In genomic region chr3:96764528-96764927, GRCm38 (mm10) we compare ENCODE assay signal across 15 mouse cellular contexts. TPM values are rescaled to one million over a fixed set of nuclear protein-coding genes. Genes with fewer than 3 reads are reported as not detected.
A peak's percentile ranks its signal among the peaks of the same experiment; 100 is the strongest.
DNase-seq lines count a peak whose midpoint lies in the region; ATAC-seq and TF ChIP-seq lines count a peak whose summit lies in the region.
"Had no signal": no experiment of that assay in that cellular context is flagged by ENCODE, and none has a peak within 500 bp of the region (broad histone marks: within the 10 kb centered on the region; RNA-seq: fewer than 3 reads in every experiment).

No protein-coding gene starts in this region.

- WGBS in lung, adult 2 months: 19% methylated on average over 1 of the region's 1 CpGs

- peak; percentile 12 for DNase-seq in adrenal gland, postnatal 10 days
- no peak for DNase-seq in adrenal gland, adult 18-20 months (ENCODE audit: low spot score in 2 of 2)
- peak; percentile 31 for DNase-seq in lung, postnatal 36 days
- DNase-seq in lung, adult 2 months: no peak
- peak; percentile 19 for DNase-seq in splenic B cell, adult 2 months (ENCODE audit: low read depth, low spot score)
- no peak for DNase-seq in urinary bladder, postnatal 36 days (ENCODE audit: low spot score in 2 of 2)
- DNase-seq: gastrocnemius, postnatal 36 days; right cerebral cortex, postnatal 4 days had no signal

- no peak overlapping the region for H3K4me3 ChIP-seq in lung, adult 2 months (replicated peaks; ENCODE audit: extremely low read depth, low read depth, low read length)
- H3K4me3 ChIP-seq: embryonic facial prominence, embryonic 12.5 days; forebrain, embryonic 15.5 days; hindbrain, embryonic 10.5 days; limb, embryonic 15.5 days; midbrain, embryonic 15.5 days had no signal

- TF ChIP-seq CTCF in lung, adult 2 months (IDR thresholded peaks at IDR 0.05; ENCODE audit: insufficient read depth, low read length): no peak

- no peaks in the 10 kb centered on the region for H3K27me3 ChIP-seq in splenic B cell, adult 2 months (ENCODE audit: control insufficient read depth, insufficient read depth, low read length, poor library complexity, severe bottlenecking)
- H3K27me3 ChIP-seq: embryonic facial prominence, embryonic 12.5 days; forebrain, embryonic 15.5 days; limb, embryonic 15.5 days; midbrain, embryonic 15.5 days had no signal

- no peak for TF ChIP-seq POLR2A in lung, adult 2 months (IDR thresholded peaks at IDR 0.05; ENCODE audit: borderline replicate concordance, extremely low read depth, low read depth, low read length)

- H3K4me1 ChIP-seq in lung, adult 2 months (ENCODE audit: control insufficient read depth, insufficient read depth, low read length): peaks cover 8% of the 10 kb centered on the region
- H3K4me1 ChIP-seq: embryonic facial prominence, embryonic 12.5 days; forebrain, embryonic 15.5 days; hindbrain, embryonic 10.5 days; limb, embryonic 15.5 days had no signal

- peaks cover 6% of the 10 kb centered on the region for H3K36me3 ChIP-seq in splenic B cell, adult 2 months (ENCODE audit: control insufficient read depth, insufficient read depth, low read length, poor library complexity, severe bottlenecking)
- H3K36me3 ChIP-seq: embryonic facial prominence, embryonic 12.5 days; forebrain, embryonic 15.5 days; midbrain, embryonic 15.5 days had no signal

- peak; percentile 45; the same call in 1 of the 2 replicates for ATAC-seq in granulocyte monocyte progenitor cell, adult 5-6 weeks (replicated peaks; ENCODE audit: poor library complexity, severe bottlenecking)
- ATAC-seq in erythroid progenitor cell, adult 5-6 weeks (replicated peaks; ENCODE audit: low FRiP score, poor library complexity, severe bottlenecking): no peak
- ATAC-seq: forebrain, embryonic 15.5 days; midbrain, embryonic 15.5 days had no signal

RNA-seq across cellular contexts. Expression of gene Rnf115, which starts 37.1 kb away (rescaled TPM):
- 10 to 100 TPM; 34.1 to 35.7 TPM for total RNA-seq in adrenal gland, postnatal 10 days (2021)
- 10 to 100 TPM; 37.5 to 39.0 TPM for total RNA-seq in adrenal gland, adult 18-20 months (2021)
- 16.3 and 16.4 TPM in 2 replicates for polyA plus RNA-seq in lung, adult 2 months (2012; rRNA removed)
- total RNA-seq in granulocyte monocyte progenitor cell, adult 5-6 weeks (2014; fragmentation: Nextera tagmentation): 41.1 and 65.6 TPM in 2 replicates
- total RNA-seq in granulocyte monocyte progenitor cell, adult 5-6 weeks (2017): 55.3 and 71.5 TPM in 2 replicates
- total RNA-seq in erythroid progenitor cell, adult 5-6 weeks (2015; ENCODE audit: low replicate concordance): 28.5 and 45.3 TPM in 2 replicates
- 32.7 and 35.9 TPM in 2 replicates for total RNA-seq in erythroid progenitor cell, adult 5-6 weeks (2017; ENCODE audit: low replicate concordance)

RNA-seq across cellular contexts. Expression of gene Polr3c, which starts 37.1 kb away (rescaled TPM):
- total RNA-seq in adrenal gland, postnatal 10 days (2021): 10 to 100 TPM; 28.0 to 32.7 TPM
- total RNA-seq in adrenal gland, adult 18-20 months (2021): 10 to 100 TPM; 25.2 to 25.5 TPM
- 16.7 and 29.8 TPM in 2 replicates for polyA plus RNA-seq in lung, adult 2 months (2012; rRNA removed)
- 30.8 and 38.8 TPM in 2 replicates for total RNA-seq in granulocyte monocyte progenitor cell, adult 5-6 weeks (2014; fragmentation: Nextera tagmentation)
- total RNA-seq in granulocyte monocyte progenitor cell, adult 5-6 weeks (2017): 22.4 and 22.5 TPM in 2 replicates
- 16.2 and 34.8 TPM in 2 replicates for total RNA-seq in erythroid progenitor cell, adult 5-6 weeks (2015; ENCODE audit: low replicate concordance)
- total RNA-seq in erythroid progenitor cell, adult 5-6 weeks (2017; ENCODE audit: low replicate concordance): 21.6 and 27.7 TPM in 2 replicates

RNA-seq across cellular contexts. Expression of gene Nudt17, which starts 56.2 kb away (rescaled TPM):
- total RNA-seq in adrenal gland, postnatal 10 days (2021): 1 to 10 TPM; 3.1 to 5.3 TPM
- 1 to 10 TPM; 1.5 TPM for total RNA-seq in adrenal gland, adult 18-20 months (2021)
- 3.8 and 4.7 TPM in 2 replicates for polyA plus RNA-seq in lung, adult 2 months (2012; rRNA removed)
- not detected in 2 replicates for total RNA-seq in granulocyte monocyte progenitor cell, adult 5-6 weeks (2014; fragmentation: Nextera tagmentation)
- 0.31 TPM in 1 of 2 replicates, not detected in the other for total RNA-seq in granulocyte monocyte progenitor cell, adult 5-6 weeks (2017)
- not detected in 2 replicates for total RNA-seq in erythroid progenitor cell, adult 5-6 weeks (2015; ENCODE audit: low replicate concordance)
- 2.3 TPM in 1 of 2 replicates, not detected in the other for total RNA-seq in erythroid progenitor cell, adult 5-6 weeks (2017; ENCODE audit: low replicate concordance)

Comparison
In these comparisons a context has a peak if more than half of its experiments do, and no peak if none do; other contexts are left out.
1. DNase-seq: peak in adrenal gland, postnatal 10 days (single experiment), lung, postnatal 36 days (single experiment) and splenic B cell, adult 2 months (single experiment); none in adrenal gland, adult 18-20 months (0 of 2), lung, adult 2 months (single experiment) and urinary bladder, postnatal 36 days (0 of 2).